Mouse (Mus musculus) heart, embryonic 15.5 days (tissue): ENCODE data around the gene Tubal3. TPM values are rescaled to one million over a fixed set of nuclear protein-coding genes. Genes with fewer than 3 reads are reported as not detected.

Source experiments
- ATAC-seq: fragments of 200-750 bp; cut with Nextera tagmentation; replicated peaks from 2 replicates; pipeline ENCODE4 v1.8.0; 2017; ENCODE audit warnings: low read depth, moderate TSS enrichment; ENCODE audit not compliant: insufficient number of reproducible peaks, insufficient read depth, low FRiP score
- H3K27ac ChIP-seq: fragments of 300-500 bp; sonication (generic); 2 replicates; pipeline ENCODE4 v1.5.1; 2015; ENCODE audit warnings: mild to moderate bottlenecking, inconsistent platforms
- H3K27me3 ChIP-seq: fragments of 300-500 bp; sonication (generic); 2 replicates; pipeline ENCODE4 v1.6.1; 2015; ENCODE audit warnings: inconsistent platforms
- H3K36me3 ChIP-seq: fragments of 300-500 bp; sonication (generic); 2 replicates; pipeline ENCODE4 v1.6.1; 2015; ENCODE audit warnings: mild to moderate bottlenecking, inconsistent platforms
- H3K4me1 ChIP-seq: fragments of 300-500 bp; sonication (generic); replicated peaks from 2 replicates; pipeline ENCODE4 v1.6.1; 2015; ENCODE audit warnings: inconsistent platforms
- H3K4me2 ChIP-seq: fragments of 300-500 bp; sonication (generic); 2 replicates; pipeline ENCODE4 v1.6.1; 2015; ENCODE audit warnings: inconsistent platforms, mild to moderate bottlenecking, moderate library complexity
- H3K4me3 ChIP-seq: fragments of 300-500 bp; sonication (generic); 2 replicates; pipeline ENCODE4 v1.5.1; 2015; ENCODE audit warnings: mild to moderate bottlenecking, inconsistent platforms
- H3K9ac ChIP-seq: fragments of 300-500 bp; sonication (generic); 2 replicates; pipeline ENCODE4 v1.6.1; 2015; ENCODE audit warnings: mild to moderate bottlenecking, inconsistent platforms
- H3K9me3 ChIP-seq: fragments of 300-500 bp; sonication (generic); replicated peaks from 2 replicates; pipeline ENCODE4 v1.6.1; 2016; ENCODE audit warnings: inconsistent platforms
- WGBS: fragments of 180-500 bp; shearing (Covaris S2); methylation state at CpG from one replicate; pipeline ENCODE4 v1.1.7; 2015; ENCODE audit warnings: mixed read lengths; 5-methylcytosine and 5-hydroxymethylcytosine counted together
- microRNA-seq: library from miRNA; unstranded; fragments of <30 nt; microRNA quantifications from one replicate; pipeline ENCODE4, GENCODE M21; 2016
- polyA plus RNA-seq: library from polyadenylated mRNA; unstranded; fragments of >200 nt; fragmentation: Nextera tagmentation; extraction: Ambion mirVana; gene quantifications from 2 replicates; pipeline ENCODE4 v1.2.1, GENCODE M21; 2015

Tubal3 gene
- polyA plus RNA-seq, 1 experiment from 2014 or later: not detected

DNA sequence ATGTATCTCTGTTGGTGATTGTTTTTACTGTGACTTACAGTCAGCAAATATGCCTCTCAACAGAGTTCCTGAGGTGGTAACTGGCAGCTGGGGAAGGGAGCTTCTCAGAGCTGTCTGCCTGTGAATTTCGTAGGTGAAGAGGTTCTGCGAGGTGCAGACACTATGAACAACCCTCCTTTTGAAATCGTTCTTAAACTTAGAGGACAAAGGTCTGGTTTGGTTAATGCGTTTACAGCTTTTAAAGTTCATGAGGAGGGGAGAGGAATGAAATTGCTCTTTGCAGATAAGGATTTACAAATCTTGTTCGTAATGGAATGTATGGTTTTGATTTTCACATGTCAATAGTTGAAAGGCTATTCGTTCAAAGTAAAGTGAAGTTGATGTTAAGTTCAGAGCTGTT lies 7.6 kb downstream of the Tubal3 start:
- Histone ChIP-seq H3K27me3 (no peaks in the 10 kb centered on the region), H3K9ac (no peak overlapping the region), H3K4me2 (no peak overlapping the region), H3K36me3 (no peaks in the 10 kb centered on the region), H3K27ac (no peak overlapping the region), H3K4me3 (no peak overlapping the region), H3K4me1 (no peaks in the 10 kb centered on the region), H3K9me3 (no peaks in the 10 kb centered on the region)
- WGBS: 75% methylated on average over 6 of the region's 6 CpGs
- ATAC-seq: no peak

DNA sequence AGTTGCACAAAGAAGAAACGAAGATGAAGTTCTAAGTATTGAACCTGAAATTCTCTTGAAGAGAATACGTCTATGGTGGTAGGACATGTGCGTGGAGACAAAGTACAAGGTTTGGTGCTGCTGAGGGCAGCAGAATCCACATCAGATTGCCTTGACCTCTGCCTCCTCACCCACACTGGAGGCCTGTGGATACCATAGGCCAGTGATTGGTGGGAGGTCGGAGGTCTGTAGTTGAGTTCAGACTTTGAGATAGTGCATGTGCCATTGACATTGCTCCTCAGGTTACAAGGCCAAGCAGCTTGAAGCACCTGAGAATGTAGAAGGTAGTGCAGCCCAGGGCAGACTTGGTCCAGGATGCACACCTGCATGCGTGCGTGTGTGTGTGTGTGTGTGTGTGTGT lies 8.0 kb downstream of the Tubal3 start:
- Histone ChIP-seq H3K9me3 (no peaks in the 10 kb centered on the region), H3K36me3 (no peaks in the 10 kb centered on the region), H3K9ac (no peak overlapping the region), H3K27ac (no peak overlapping the region), H3K4me2 (no peak overlapping the region), H3K4me3 (no peak overlapping the region), H3K4me1 (no peaks in the 10 kb centered on the region), H3K27me3 (no peaks in the 10 kb centered on the region)
- no peak for ATAC-seq
- WGBS: 84% methylated on average over 6 of the region's 6 CpGs

DNA sequence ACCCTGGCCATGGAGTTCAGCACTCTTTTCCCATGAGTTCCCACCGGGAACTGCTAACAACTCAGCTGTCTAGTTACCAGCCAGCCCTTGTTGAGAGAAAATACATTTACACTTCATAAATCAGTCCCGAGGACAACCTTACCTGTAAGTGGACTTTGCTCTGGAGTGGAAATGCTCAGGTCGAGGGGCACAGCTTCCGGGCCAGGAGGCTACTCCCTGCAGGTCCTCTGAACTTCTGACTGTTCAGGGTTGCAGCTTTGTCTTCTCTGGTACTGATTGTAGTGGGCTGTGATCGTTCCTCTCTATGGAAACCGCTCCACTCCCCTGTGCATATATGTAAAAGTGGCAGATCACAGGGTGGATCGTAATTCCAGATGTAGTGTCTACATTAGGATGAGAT lies 26.6 kb downstream of the Tubal3 start:
- no peaks in the 10 kb centered on the region for H3K4me1 ChIP-seq
- ATAC-seq: no peak
- no peaks in the 10 kb centered on the region for H3K27me3 ChIP-seq
- H3K4me2 ChIP-seq: no peak overlapping the region
- H3K9ac ChIP-seq: no peak overlapping the region
- WGBS: 65% methylated on average over 7 of the region's 7 CpGs
- no peak overlapping the region for H3K27ac ChIP-seq
- no peaks in the 10 kb centered on the region for H3K9me3 ChIP-seq
- no peaks in the 10 kb centered on the region for H3K36me3 ChIP-seq
- H3K4me3 ChIP-seq: no peak overlapping the region

GRCm38 (mm10) chr13:3945249-3945648 lies 27.2 kb downstream of the Tubal3 start, which contains the start of gene Ucn3:
Ucn3 (minus strand) TSS chr13:3945349.
- no peaks in the 10 kb centered on the region for H3K27me3 ChIP-seq
- H3K9me3 ChIP-seq: no peaks in the 10 kb centered on the region
- H3K4me3 ChIP-seq: no peak within 1 kb of the TSS
- ATAC-seq: no peak
- no peak within 1 kb of the TSS for H3K4me2 ChIP-seq
- H3K36me3 ChIP-seq: no peaks in the 10 kb centered on the region
- H3K27ac ChIP-seq: no peak within 1 kb of the TSS
- 68% methylated on average over 2 of the region's 2 CpGs for WGBS
- H3K4me1 ChIP-seq: no peaks in the 10 kb centered on the region
- H3K9ac ChIP-seq: no peak within 1 kb of the TSS

DNA sequence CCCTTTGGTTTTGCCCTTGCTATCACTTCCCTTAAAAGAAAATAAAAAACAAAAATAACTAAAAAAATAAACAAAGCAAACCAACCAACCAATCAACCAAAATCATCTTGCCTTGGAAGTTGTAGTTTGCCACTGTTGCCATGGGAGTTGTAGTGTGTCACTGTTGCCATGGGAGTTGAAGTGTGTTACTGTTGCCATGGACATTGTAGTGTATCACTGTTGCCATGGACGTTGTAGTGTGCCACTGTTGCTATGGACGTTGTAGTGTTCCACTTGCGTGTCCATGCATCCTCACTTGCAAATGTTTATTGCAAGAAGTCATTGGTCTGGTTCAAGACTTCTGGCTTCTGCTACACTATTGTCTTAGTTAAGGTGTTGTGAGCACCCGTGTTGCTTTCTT lies 29.2 kb downstream of the Tubal3 start:
- no peaks in the 10 kb centered on the region for H3K36me3 ChIP-seq
- no peaks in the 10 kb centered on the region for H3K4me1 ChIP-seq
- no peak for ATAC-seq
- no peak overlapping the region for H3K4me2 ChIP-seq
- WGBS: 82% methylated on average over 4 of the region's 4 CpGs
- no peaks in the 10 kb centered on the region for H3K27me3 ChIP-seq
- no peaks in the 10 kb centered on the region for H3K9me3 ChIP-seq
- no peak overlapping the region for H3K27ac ChIP-seq
- H3K4me3 ChIP-seq: no peak overlapping the region
- no peak overlapping the region for H3K9ac ChIP-seq

DNA sequence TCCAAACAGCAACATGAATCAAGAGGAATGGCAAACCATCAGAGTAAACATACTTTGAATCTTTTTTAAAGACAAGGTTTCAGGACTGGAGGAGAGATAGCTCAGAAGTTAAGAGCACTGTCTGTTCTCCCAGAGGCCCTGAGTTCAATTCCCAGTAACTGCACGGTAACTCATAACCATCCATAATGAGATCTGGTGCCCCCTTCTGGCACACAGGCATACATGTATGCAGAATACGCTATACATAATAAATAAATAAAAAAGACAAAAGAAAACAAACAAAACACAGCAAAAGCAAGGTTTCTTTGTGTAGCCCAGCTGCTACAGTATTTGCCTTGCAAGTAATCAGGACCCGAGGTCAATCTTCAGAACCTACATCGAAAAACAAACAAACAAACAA lies 31.4 kb downstream of the Tubal3 start:
- Histone ChIP-seq H3K27me3 (no peaks in the 10 kb centered on the region), H3K4me3 (no peak overlapping the region), H3K4me1 (no peaks in the 10 kb centered on the region), H3K4me2 (no peak overlapping the region), H3K27ac (no peak overlapping the region), H3K9ac (no peak overlapping the region), H3K9me3 (no peaks in the 10 kb centered on the region), H3K36me3 (no peaks in the 10 kb centered on the region)
- 83% methylated on average over 4 of the region's 4 CpGs for WGBS
- no peak for ATAC-seq

GRCm38 (mm10) chr13:3951198-3951914 lies 33.3 kb downstream of the Tubal3 start:
- H3K4me3 ChIP-seq: no peak overlapping the region
- no peaks in the 10 kb centered on the region for H3K27me3 ChIP-seq
- H3K4me1 ChIP-seq: no peaks in the 10 kb centered on the region
- 76% methylated on average over 6 of the region's 6 CpGs for WGBS
- no peak overlapping the region for H3K9ac ChIP-seq
- no peak overlapping the region for H3K27ac ChIP-seq
- no peaks in the 10 kb centered on the region for H3K9me3 ChIP-seq
- ATAC-seq: no peak
- no peaks in the 10 kb centered on the region for H3K36me3 ChIP-seq
- no peak overlapping the region for H3K4me2 ChIP-seq

DNA sequence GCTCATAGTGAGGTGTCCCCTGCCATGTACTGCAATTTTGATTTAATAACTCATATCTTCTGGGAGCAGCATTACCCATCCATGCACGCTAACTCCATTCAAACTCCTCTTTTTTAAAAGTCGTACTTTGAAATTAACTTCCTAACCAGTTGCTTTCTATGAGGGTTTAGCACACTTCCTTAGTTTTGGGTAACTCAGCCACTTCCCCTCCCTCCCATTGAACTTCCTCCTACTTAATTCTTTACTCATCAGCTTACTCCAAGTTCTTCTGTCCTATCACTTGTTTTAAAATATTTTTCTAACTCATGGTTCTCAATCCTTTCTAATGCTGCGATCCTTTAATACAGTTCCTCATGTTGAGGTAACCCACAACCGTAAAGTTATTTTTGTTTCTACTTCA lies 50.8 kb downstream of the Tubal3 start:
- no peak overlapping the region for H3K4me3 ChIP-seq
- no peak for ATAC-seq
- no peak overlapping the region for H3K27ac ChIP-seq
- no peaks in the 10 kb centered on the region for H3K27me3 ChIP-seq
- no peaks in the 10 kb centered on the region for H3K9me3 ChIP-seq
- no peaks in the 10 kb centered on the region for H3K36me3 ChIP-seq
- H3K4me1 ChIP-seq: no peaks in the 10 kb centered on the region
- 80% methylated on average over 4 of the region's 4 CpGs for WGBS
- no peak overlapping the region for H3K4me2 ChIP-seq
- no peak overlapping the region for H3K9ac ChIP-seq

Small RNAs within 50 kb of the gene (microRNA-seq; reads per million reads assigned to microRNA genes)
- not detected for gene Gm22460

Other genes starting within 250 kb of the Tubal3 start
- gene Calml3, start 114.0 kb upstream of the Tubal3 start, polyA plus RNA-seq: 0.37 TPM in 1 of 2 replicates, not detected in the other
- gene Calm4, start 80.5 kb upstream of the Tubal3 start, polyA plus RNA-seq: 0.20 and 0.64 TPM in 2 replicates
- gene Calm5, start 64.1 kb upstream of the Tubal3 start, polyA plus RNA-seq: not detected in 2 replicates
- 36.8 and 40.1 TPM in 2 replicates for gene Net1, start 54 bp upstream of the Tubal3 start, polyA plus RNA-seq
- not detected in 2 replicates for gene Ucn3, start 27.1 kb downstream of the Tubal3 start, polyA plus RNA-seq
- gene Akr1c14, start 130.7 kb downstream of the Tubal3 start, polyA plus RNA-seq: 3.1 and 3.7 TPM in 2 replicates
- 0.26 and 1.9 TPM in 2 replicates for gene Akr1c18, start 232.4 kb downstream of the Tubal3 start, polyA plus RNA-seq